Mouse (Mus musculus): ENCODE data around the gene Gm28230. TPM values are rescaled to one million over a fixed set of nuclear protein-coding genes. Genes with fewer than 3 reads are reported as not detected.

The Gm28230 gene
- polyA plus RNA-seq, 1 experiment from 2014 or later: not detected

DNA sequence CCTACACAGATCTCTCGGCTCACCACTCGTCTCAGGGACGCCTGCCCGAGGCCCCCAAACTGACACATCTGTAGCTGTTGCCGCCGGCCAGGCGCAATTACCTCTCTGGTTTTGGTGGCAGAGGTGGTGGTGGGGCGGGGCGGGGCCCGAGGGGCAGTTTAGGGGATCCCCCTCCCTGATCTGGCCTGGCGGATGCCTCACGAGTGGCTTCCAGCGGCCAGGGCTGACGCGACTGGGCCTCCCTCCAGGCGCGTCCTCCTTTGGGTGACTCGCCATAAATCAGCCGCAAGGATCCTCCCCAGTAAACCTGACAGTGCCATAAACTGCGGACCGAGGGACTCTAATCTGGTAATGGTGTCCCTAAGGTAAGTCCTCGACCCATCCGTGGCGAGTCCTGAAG lies 20.5 kb downstream of the Gm28230 start:
- Histone ChIP-seq H3K4me1 (replicated peaks; ENCODE audit: control insufficient read depth, insufficient read depth, low read length) (no peaks in the 10 kb centered on the region), H3K4me3 (ENCODE audit: low read depth, low read length) (peak overlapping the region; percentile 16; the same call in 1 of the 2 replicates), H3K9me3 (ENCODE audit: control insufficient read depth) (no peaks in the 10 kb centered on the region), H3K9ac (ENCODE audit: low read depth, low read length) (no peak overlapping the region), H3K4me2 (replicated peaks; ENCODE audit: low read depth) (peak overlapping the region; percentile 17; the same call in 1 of the 2 replicates), H3K36me3 (ENCODE audit: control insufficient read depth, insufficient read depth) (no peaks in the 10 kb centered on the region), H3K27ac (ENCODE audit: low read depth, low read length) (no peak overlapping the region), H3K27me3 (replicated peaks; ENCODE audit: control insufficient read depth, insufficient read depth, low read length) (peaks cover 88% of the 10 kb centered on the region)
- no peak for TF ChIP-seq CTCF (IDR thresholded peaks at IDR 0.05; ENCODE audit: low read depth)
- 20% methylated on average over 24 of the region's 24 CpGs for WGBS
- ATAC-seq: no peak

DNA sequence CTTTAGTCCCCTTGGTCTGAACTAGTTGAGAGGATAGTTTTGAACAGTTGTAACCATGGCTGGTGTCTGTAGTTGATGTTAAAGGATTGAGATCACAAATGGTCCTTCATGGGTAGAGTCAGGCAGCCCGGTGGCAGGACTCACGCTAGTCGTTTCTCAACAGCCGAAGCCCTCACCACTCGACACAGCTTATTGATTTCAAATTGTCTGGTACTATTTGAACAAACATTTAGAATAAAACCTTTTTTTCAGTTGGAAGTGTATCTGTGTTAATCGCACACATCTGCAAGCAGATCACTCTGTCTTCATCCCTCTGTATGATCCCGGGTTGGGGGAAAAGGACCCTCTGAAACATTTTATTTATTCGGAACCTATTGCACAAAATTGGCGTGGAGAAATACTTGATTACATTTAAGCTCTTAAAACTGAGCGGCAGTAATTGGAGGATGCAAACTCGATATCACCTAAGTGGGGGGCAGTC lies 21.2 kb downstream of the Gm28230 start:
- no peak overlapping the region for H3K4me3 ChIP-seq (ENCODE audit: low read depth, low read length)
- H3K4me1 ChIP-seq (replicated peaks; ENCODE audit: control insufficient read depth, insufficient read depth, low read length): no peaks in the 10 kb centered on the region
- no peak overlapping the region for H3K4me2 ChIP-seq (replicated peaks; ENCODE audit: low read depth)
- no peak for ATAC-seq
- no peak overlapping the region for H3K27ac ChIP-seq (ENCODE audit: low read depth, low read length)
- H3K9me3 ChIP-seq (ENCODE audit: control insufficient read depth): no peaks in the 10 kb centered on the region
- H3K27me3 ChIP-seq (replicated peaks; ENCODE audit: control insufficient read depth, insufficient read depth, low read length): peaks cover 89% of the 10 kb centered on the region
- H3K9ac ChIP-seq (ENCODE audit: low read depth, low read length): no peak overlapping the region
- 53% methylated on average over 11 of the region's 11 CpGs for WGBS
- H3K36me3 ChIP-seq (ENCODE audit: control insufficient read depth, insufficient read depth): no peaks in the 10 kb centered on the region
- TF ChIP-seq CTCF (IDR thresholded peaks at IDR 0.05; ENCODE audit: low read depth): no peak

DNA sequence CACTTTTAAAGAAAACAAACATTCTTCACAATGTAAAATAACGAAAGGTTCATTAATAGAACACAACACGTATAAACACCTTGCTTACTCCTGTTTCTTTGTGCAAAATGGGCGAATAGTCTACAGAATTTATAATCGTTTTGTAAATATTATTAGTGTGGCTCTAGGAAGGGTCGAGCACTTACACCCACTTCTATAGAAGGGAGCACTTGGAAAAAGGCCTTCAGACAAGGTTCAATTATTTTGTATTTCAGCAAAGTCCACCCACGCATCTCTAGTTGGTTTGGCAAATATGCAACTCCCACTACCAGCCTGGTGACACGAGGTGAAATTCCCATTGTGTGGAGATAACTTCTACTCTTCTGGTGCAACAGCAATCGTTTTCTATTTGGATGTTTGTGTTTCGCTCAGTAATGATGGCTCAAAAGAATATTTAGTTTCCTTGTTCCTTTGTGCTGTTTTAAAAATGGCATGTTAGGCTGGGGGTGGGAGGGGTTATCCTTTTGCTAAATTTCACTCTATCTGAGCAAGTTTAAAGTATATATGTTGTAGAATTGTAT lies 22.0 kb downstream of the Gm28230 start:
- ATAC-seq: no peak
- H3K27me3 ChIP-seq (replicated peaks; ENCODE audit: control insufficient read depth, insufficient read depth, low read length): peaks cover 96% of the 10 kb centered on the region
- no peak for TF ChIP-seq CTCF (IDR thresholded peaks at IDR 0.05; ENCODE audit: low read depth)
- H3K27ac ChIP-seq (ENCODE audit: low read depth, low read length): no peak overlapping the region
- WGBS: 36% methylated on average over 9 of the region's 9 CpGs
- no peaks in the 10 kb centered on the region for H3K4me1 ChIP-seq (replicated peaks; ENCODE audit: control insufficient read depth, insufficient read depth, low read length)
- no peak overlapping the region for H3K4me3 ChIP-seq (ENCODE audit: low read depth, low read length)
- H3K9me3 ChIP-seq (ENCODE audit: control insufficient read depth): no peaks in the 10 kb centered on the region
- H3K9ac ChIP-seq (ENCODE audit: low read depth, low read length): no peak overlapping the region
- no peaks in the 10 kb centered on the region for H3K36me3 ChIP-seq (ENCODE audit: control insufficient read depth, insufficient read depth)
- H3K4me2 ChIP-seq (replicated peaks; ENCODE audit: low read depth): no peak overlapping the region

DNA sequence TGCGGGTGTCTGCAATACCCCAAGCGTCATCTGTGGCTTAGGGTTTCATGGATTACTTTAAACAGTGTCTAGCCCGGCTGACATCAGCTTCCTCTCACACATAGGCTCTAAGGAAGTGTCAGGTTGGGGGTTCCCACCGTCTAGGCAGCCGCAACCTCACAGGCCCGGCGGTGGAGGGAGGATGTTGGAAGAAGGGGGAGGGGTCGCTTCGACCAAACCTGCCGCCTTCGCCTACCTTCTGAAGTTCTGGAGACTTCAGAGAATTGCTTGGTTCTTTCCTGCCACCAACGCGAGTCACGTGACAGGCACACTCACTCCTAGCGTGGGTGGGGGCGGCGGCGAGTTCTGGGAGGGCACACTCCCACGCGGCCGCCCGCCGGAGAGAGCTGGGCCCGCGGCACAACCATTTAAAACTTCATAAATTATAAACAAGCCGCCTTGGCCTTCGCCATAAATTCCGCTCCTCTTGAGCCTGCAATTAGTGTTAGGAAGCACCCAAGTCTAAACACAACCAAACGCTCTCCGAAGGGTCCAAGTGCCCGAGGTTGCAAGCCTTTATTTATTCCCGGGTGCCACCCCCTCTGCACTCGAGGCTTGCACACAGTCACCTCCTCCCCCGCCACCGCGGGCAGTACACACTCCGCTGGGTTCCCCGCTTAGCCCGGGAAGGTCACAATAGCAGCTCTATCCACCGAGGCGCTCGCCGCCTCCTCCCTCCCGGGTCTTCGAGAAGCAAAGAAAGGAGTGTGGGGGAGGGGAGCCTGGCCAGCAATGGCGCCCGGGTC lies 23.0 kb downstream of the Gm28230 start:
- no peak overlapping the region for H3K27ac ChIP-seq (ENCODE audit: low read depth, low read length)

DNA sequence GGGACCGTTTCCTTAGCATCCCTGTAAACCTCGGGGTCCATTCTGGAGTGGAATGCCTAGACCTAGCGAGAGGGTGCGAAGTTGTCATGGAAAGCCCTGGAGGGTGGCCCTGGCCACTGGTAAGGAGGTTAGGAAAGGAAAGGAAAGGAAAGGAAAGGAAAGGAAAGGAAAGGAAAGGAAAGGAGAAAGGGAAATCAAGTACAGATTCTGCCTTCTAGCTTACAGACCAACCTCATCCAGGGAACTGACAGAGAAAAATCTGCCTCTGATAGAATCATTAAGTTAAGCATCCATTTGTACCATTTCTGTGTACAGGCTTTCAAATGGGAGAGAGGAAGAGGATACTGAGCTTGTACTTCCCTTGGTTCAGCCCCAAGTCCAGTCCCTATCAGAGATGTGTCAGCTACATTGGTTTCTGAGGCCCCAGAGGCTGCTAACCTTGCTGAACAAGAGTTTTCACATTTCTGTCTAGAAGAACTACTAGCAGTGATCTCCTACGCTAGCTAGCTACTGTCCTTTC lies 24.3 kb downstream of the Gm28230 start:
- H3K36me3 ChIP-seq (ENCODE audit: control insufficient read depth, insufficient read depth): no peaks in the 10 kb centered on the region
- H3K4me3 ChIP-seq (ENCODE audit: low read depth, low read length): no peak overlapping the region
- no peak for ATAC-seq
- H3K27ac ChIP-seq (ENCODE audit: low read depth, low read length): no peak overlapping the region
- TF ChIP-seq CTCF (IDR thresholded peaks at IDR 0.05; ENCODE audit: low read depth): no peak
- WGBS: 47% methylated on average over 5 of the region's 5 CpGs
- H3K27me3 ChIP-seq (replicated peaks; ENCODE audit: control insufficient read depth, insufficient read depth, low read length): peaks cover 90% of the 10 kb centered on the region
- no peaks in the 10 kb centered on the region for H3K9me3 ChIP-seq (ENCODE audit: control insufficient read depth)
- no peak overlapping the region for H3K9ac ChIP-seq (ENCODE audit: low read depth, low read length)
- H3K4me1 ChIP-seq (replicated peaks; ENCODE audit: control insufficient read depth, insufficient read depth, low read length): no peaks in the 10 kb centered on the region
- H3K4me2 ChIP-seq (replicated peaks; ENCODE audit: low read depth): no peak overlapping the region

More for the DNA sequence above, 23.0 kb downstream of the Gm28230 start:
- Histone ChIP-seq H3K4me1 (replicated peaks; ENCODE audit: control insufficient read depth, insufficient read depth, low read length) (no peaks in the 10 kb centered on the region), H3K4me3 (ENCODE audit: low read depth, low read length) (peak overlapping the region; percentile 32), H3K9me3 (ENCODE audit: control insufficient read depth) (no peaks in the 10 kb centered on the region), H3K27me3 (replicated peaks; ENCODE audit: control insufficient read depth, insufficient read depth, low read length) (peaks cover 96% of the 10 kb centered on the region), H3K36me3 (ENCODE audit: control insufficient read depth, insufficient read depth) (no peaks in the 10 kb centered on the region), H3K4me2 (replicated peaks; ENCODE audit: low read depth) (peak overlapping the region; percentile 64), H3K9ac (ENCODE audit: low read depth, low read length) (no peak overlapping the region)
- ATAC-seq: peak; percentile 36
- no peak for TF ChIP-seq CTCF (IDR thresholded peaks at IDR 0.05; ENCODE audit: low read depth)
- under 1% methylated on average over 47 of the region's 47 CpGs for WGBS

DNA sequence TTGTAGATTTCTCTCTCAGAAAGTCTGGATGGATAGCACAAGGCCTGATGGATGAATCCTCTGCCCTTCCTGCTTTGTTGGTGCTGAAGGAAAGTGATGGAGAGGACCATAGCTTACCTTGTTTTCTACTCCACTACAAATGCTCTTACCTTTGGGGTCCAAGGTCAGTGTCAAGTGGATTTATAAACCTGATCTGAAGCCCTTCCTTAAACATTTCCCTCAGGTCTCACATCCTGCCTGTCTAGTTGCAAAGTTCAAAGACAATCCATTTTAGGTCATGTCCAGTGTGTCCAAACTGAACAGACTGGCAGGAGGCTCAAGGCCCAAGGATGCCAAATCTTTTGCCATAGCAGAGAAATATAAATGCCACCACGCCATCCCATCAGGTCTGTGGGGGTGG lies 25.3 kb downstream of the Gm28230 start:
- Histone ChIP-seq H3K9ac (ENCODE audit: low read depth, low read length) (no peak overlapping the region), H3K4me2 (replicated peaks; ENCODE audit: low read depth) (no peak overlapping the region), H3K4me3 (ENCODE audit: low read depth, low read length) (no peak overlapping the region), H3K9me3 (ENCODE audit: control insufficient read depth) (no peaks in the 10 kb centered on the region), H3K27ac (ENCODE audit: low read depth, low read length) (no peak overlapping the region), H3K4me1 (replicated peaks; ENCODE audit: control insufficient read depth, insufficient read depth, low read length) (no peaks in the 10 kb centered on the region), H3K36me3 (ENCODE audit: control insufficient read depth, insufficient read depth) (no peaks in the 10 kb centered on the region), H3K27me3 (replicated peaks; ENCODE audit: control insufficient read depth, insufficient read depth, low read length) (peaks cover 85% of the 10 kb centered on the region)
- WGBS: 86% methylated on average over 1 of the region's 1 CpGs
- no peak for ATAC-seq
- no peak for TF ChIP-seq CTCF (IDR thresholded peaks at IDR 0.05; ENCODE audit: low read depth)
